Mouse (Mus musculus) lung, postnatal 0 days (tissue): Measurements from ENCODE around the gene Cfap100. TPM values are rescaled to one million over a fixed set of nuclear protein-coding genes. Genes with fewer than 3 reads are reported as not detected.

Experiments used
- ATAC-seq: fragments of 200-750 bp; cut with Nextera tagmentation; 2 replicates; pipeline ENCODE4 v1.8.0; 2017; ENCODE audit warnings: moderate library complexity
- DNase-seq: peaks from one replicate; pipeline ENCODE4 v3.0.0-alpha.2; 2016; ENCODE audit warnings: low spot score
- H3K27ac ChIP-seq: fragments of 300-500 bp; sonication (generic); 2 replicates; pipeline ENCODE4 v1.5.1; 2014; ENCODE audit warnings: antibody characterized with exemption, mild to moderate bottlenecking, low read length, mixed read lengths
- H3K27me3 ChIP-seq: fragments of 300-500 bp; sonication (generic); replicated peaks from 2 replicates; pipeline ENCODE4 v1.6.1; 2014; ENCODE audit warnings: low read length, mixed read lengths; ENCODE audit not compliant: insufficient read depth
- H3K36me3 ChIP-seq: fragments of 300-500 bp; sonication (generic); 2 replicates; pipeline ENCODE4 v1.6.1; 2014; ENCODE audit warnings: low read length, mixed read lengths; ENCODE audit not compliant: insufficient read depth
- H3K4me1 ChIP-seq: fragments of 300-500 bp; sonication (generic); 2 replicates; pipeline ENCODE4 v1.6.1; 2014; ENCODE audit warnings: antibody characterized with exemption, low read depth, low read length, mixed read lengths; ENCODE audit not compliant: insufficient read depth
- H3K4me2 ChIP-seq: fragments of 300-500 bp; sonication (generic); replicated peaks from 2 replicates; pipeline ENCODE4 v1.6.1; 2014; ENCODE audit warnings: low read depth, mild to moderate bottlenecking, low read length, moderate library complexity, mixed read lengths
- H3K4me3 ChIP-seq: fragments of 300-500 bp; sonication (generic); 2 replicates; pipeline ENCODE4 v1.5.1; 2014; ENCODE audit warnings: low read depth, low read length
- H3K9ac ChIP-seq: fragments of 300-500 bp; sonication (generic); replicated peaks from 2 replicates; pipeline ENCODE4 v1.6.1; 2014; ENCODE audit warnings: low read depth, mild to moderate bottlenecking
- H3K9me3 ChIP-seq: fragments of 300-500 bp; sonication (generic); 2 replicates; pipeline ENCODE4 v1.6.1; 2016; ENCODE audit warnings: low read length, mixed read lengths
- CTCF ChIP-seq: IDR thresholded peaks from 2 replicates; pipeline ENCODE4 v1.5.1; 2016; ENCODE audit warnings: antibody characterized with exemption, mild to moderate bottlenecking
- EP300 ChIP-seq: IDR thresholded peaks from 2 replicates; pipeline ENCODE4 v1.6.1; 2016; ENCODE audit warnings: antibody characterized with exemption, mild to moderate bottlenecking, control low read depth
- WGBS: fragments of 180-500 bp; shearing (Covaris S2); extraction: QIAGEN DNeasy Blood & Tissue Kit; methylation state at CpG from one replicate; pipeline ENCODE4 v1.1.7; 2014; 5-methylcytosine and 5-hydroxymethylcytosine counted together
- polyA plus RNA-seq: library from polyadenylated mRNA; unstranded; fragments of >200 nt; fragmentation: Nextera tagmentation; extraction: Ambion mirVana; gene quantifications from 2 replicates; pipeline ENCODE4 v1.2.1, GENCODE M21; 2015

Gene Cfap100
- polyA plus RNA-seq, 1 experiment from 2014 or later = 5.2 TPM

- Histone ChIP-seq H3K27ac (no peak overlapping the region), H3K27me3 (0 out of 2 replicates have a peak, but pooled peaks cover 3% of the 10 kb centered on the region), H3K4me2 (no peak overlapping the region), H3K36me3 (no peaks in the 10 kb centered on the region), H3K4me1 (peaks cover 5% of the 10 kb centered on the region; the same call in 1 of the 2 replicates), H3K4me3 (no peak overlapping the region), H3K9me3 (no peaks in the 10 kb centered on the region), H3K9ac (no peak overlapping the region)
- ATAC-seq = no peak
- TF ChIP-seq EP300 (no peak), CTCF (no peak)
- 80% methylated on average over 3 of the region's 3 CpGs for WGBS
- no peak for DNase-seq
Measured at GRCm38 (mm10) chr6:90425361-90425760, 3.2 kb downstream of the Cfap100 start.

GRCm38 (mm10) chr6:90422565-90422964 is 6.0 kb downstream of the Cfap100 start:
- peak; percentile 88 for ATAC-seq
- peak; percentile 98 for TF ChIP-seq CTCF
- no peak for TF ChIP-seq EP300
- Histone ChIP-seq H3K36me3 (no peaks in the 10 kb centered on the region), H3K4me2 (peak overlapping the region; percentile 36; the same call in 1 of the 2 replicates), H3K9ac (no peak overlapping the region), H3K27ac (no peak overlapping the region), H3K4me1 (no peaks in the 10 kb centered on the region), H3K4me3 (no peak overlapping the region), H3K9me3 (no peaks in the 10 kb centered on the region), H3K27me3 (0 out of 2 replicates have a peak, but pooled peaks cover 2% of the 10 kb centered on the region)
- DNase-seq = peak; percentile 92
- WGBS = 9% methylated on average over 14 of the region's 14 CpGs

GRCm38 (mm10) chr6:90411926-90412325 is 16.7 kb downstream of the Cfap100 start:
- 77% methylated on average over 7 of the region's 7 CpGs for WGBS
- H3K27ac ChIP-seq = no peak overlapping the region
- no peaks in the 10 kb centered on the region for H3K4me1 ChIP-seq
- no peak overlapping the region for H3K4me2 ChIP-seq
- no peaks in the 10 kb centered on the region for H3K9me3 ChIP-seq
- no peaks in the 10 kb centered on the region for H3K36me3 ChIP-seq
- DNase-seq (no peak), ATAC-seq (no peak)
- H3K9ac ChIP-seq = no peak overlapping the region
- H3K4me3 ChIP-seq = no peak overlapping the region
- H3K27me3 ChIP-seq = no peaks in the 10 kb centered on the region
- TF ChIP-seq CTCF (no peak), EP300 (no peak)

DNA sequence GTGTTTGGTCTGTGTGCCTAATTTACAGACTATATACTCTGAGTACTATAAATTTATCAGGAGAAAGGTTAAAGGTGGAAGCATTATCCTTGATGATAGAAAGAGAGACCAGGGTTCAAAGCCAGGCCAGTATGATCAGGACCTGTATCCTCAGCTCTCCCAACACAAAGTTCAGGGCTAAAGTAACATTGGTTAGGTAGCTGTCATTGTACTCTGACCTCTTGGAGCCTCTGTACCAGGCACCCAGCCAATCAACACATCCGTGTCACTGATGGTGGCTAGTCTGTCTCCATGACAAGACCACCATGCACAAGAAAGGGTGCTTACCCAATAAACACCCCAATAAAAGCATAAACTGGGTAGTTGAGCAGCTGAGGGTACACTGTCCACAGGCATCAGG is 17.6 kb downstream of the Cfap100 start:
- H3K4me2 ChIP-seq = no peak overlapping the region
- H3K9ac ChIP-seq = no peak overlapping the region
- no peaks in the 10 kb centered on the region for H3K27me3 ChIP-seq
- TF ChIP-seq EP300 (no peak), CTCF (no peak)
- H3K4me3 ChIP-seq = no peak overlapping the region
- DNase-seq (no peak), ATAC-seq (no peak)
- WGBS = 81% methylated on average over 1 of the region's 1 CpGs
- no peaks in the 10 kb centered on the region for H3K4me1 ChIP-seq
- H3K36me3 ChIP-seq = no peaks in the 10 kb centered on the region
- no peak overlapping the region for H3K27ac ChIP-seq
- no peaks in the 10 kb centered on the region for H3K9me3 ChIP-seq

DNA sequence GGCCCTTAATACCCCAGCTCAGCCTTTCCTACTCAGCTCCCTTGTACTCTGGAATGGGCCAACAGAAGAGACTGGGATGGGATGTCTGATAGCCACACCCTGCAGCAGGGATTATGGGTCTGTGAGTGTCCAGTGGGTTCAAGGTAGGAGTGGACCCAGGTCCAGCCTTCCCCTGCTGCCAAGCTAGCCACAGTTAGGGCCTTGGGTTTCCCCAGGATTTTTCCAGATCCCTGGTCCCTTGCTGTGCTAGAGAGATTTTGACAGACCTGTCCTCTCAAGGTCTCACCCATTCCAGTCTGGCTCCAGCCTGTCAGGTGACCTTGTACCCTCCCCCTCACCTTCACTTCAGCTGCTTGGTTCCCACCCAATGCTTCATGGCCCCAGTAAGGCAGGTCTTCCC is 20.0 kb downstream of the Cfap100 start:
- ATAC-seq (no peak), DNase-seq (no peak)
- H3K4me3 ChIP-seq = no peak overlapping the region
- H3K9ac ChIP-seq = no peak overlapping the region
- no peaks in the 10 kb centered on the region for H3K4me1 ChIP-seq
- no peaks in the 10 kb centered on the region for H3K36me3 ChIP-seq
- H3K27me3 ChIP-seq = no peaks in the 10 kb centered on the region
- H3K4me2 ChIP-seq = no peak overlapping the region
- no peak for TF ChIP-seq EP300
- no peak for TF ChIP-seq CTCF
- no peaks in the 10 kb centered on the region for H3K9me3 ChIP-seq
- H3K27ac ChIP-seq = no peak overlapping the region

- DNase-seq (no peak), ATAC-seq (no peak)
- TF ChIP-seq EP300 = no peak
- H3K9ac ChIP-seq = no peak overlapping the region
- 79% methylated on average over 3 of the region's 3 CpGs for WGBS
- no peaks in the 10 kb centered on the region for H3K9me3 ChIP-seq
- no peaks in the 10 kb centered on the region for H3K27me3 ChIP-seq
- no peaks in the 10 kb centered on the region for H3K4me1 ChIP-seq
- no peak overlapping the region for H3K27ac ChIP-seq
- no peak overlapping the region for H3K4me3 ChIP-seq
- no peak overlapping the region for H3K4me2 ChIP-seq
- peaks cover 23% of the 10 kb centered on the region; the same call in 1 of the 2 replicates for H3K36me3 ChIP-seq
Measured at GRCm38 (mm10) chr6:90397291-90397690, 31.3 kb downstream of the Cfap100 start.

DNA sequence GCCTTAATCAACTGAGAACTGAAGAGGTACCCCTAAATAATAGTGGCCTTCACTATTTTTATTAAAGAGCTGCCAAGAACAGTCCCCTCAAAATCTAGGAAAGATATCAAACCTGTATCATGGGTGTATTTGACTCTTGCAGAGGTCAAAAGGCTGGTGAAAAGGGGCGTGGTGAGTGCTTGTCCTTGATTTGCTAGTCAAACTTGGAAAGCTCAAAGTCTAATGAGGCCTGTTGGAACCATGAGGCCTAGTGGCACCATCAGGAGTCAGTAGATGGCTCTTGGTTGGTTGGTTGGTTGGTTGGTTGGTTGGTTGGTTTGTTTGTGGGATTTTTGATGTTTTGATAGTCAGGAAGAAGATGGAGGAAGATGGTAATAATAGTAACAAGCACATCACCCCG is 32.8 kb downstream of the Cfap100 start:
- Histone ChIP-seq H3K9ac (no peak overlapping the region), H3K27ac (no peak overlapping the region), H3K27me3 (no peaks in the 10 kb centered on the region), H3K9me3 (no peaks in the 10 kb centered on the region), H3K36me3 (peaks cover 17% of the 10 kb centered on the region; the same call in 1 of the 2 replicates), H3K4me1 (no peaks in the 10 kb centered on the region), H3K4me3 (no peak overlapping the region), H3K4me2 (no peak overlapping the region)
- ATAC-seq (no peak), DNase-seq (no peak)
- TF ChIP-seq EP300 (no peak), CTCF (no peak)
- WGBS = 91% methylated on average over 2 of the region's 2 CpGs
